Mouse (Mus musculus): ENCODE data around the gene Col23a1.

Col23a1 gene

GRCm38 (mm10) chr11:51431287-51431686, 141.6 kb downstream of the Col23a1 start:
- DNase-seq (ENCODE audit: low spot score in 2 of 2) = no peak

- no peak for DNase-seq (ENCODE audit: low spot score in 2 of 2)
Observed at GRCm38 (mm10) chr11:51431968-51432367, 142.2 kb downstream of the Col23a1 start.

- DNase-seq (ENCODE audit: low spot score in 2 of 2) = no peak
Observed at GRCm38 (mm10) chr11:51442006-51442405, 152.3 kb downstream of the Col23a1 start.

- no peak for DNase-seq (ENCODE audit: low spot score in 2 of 2)
Observed at GRCm38 (mm10) chr11:51442599-51442998, 152.9 kb downstream of the Col23a1 start.

- no peak for DNase-seq (ENCODE audit: low spot score in 2 of 2)
Observed at GRCm38 (mm10) chr11:51443818-51444217, 154.1 kb downstream of the Col23a1 start.

- no peak for DNase-seq (ENCODE audit: low spot score in 2 of 2)
Observed at GRCm38 (mm10) chr11:51444649-51445048, 154.9 kb downstream of the Col23a1 start.

GRCm38 (mm10) chr11:51446711-51447425, 157.1 kb downstream of the Col23a1 start:
- peak in 1 of 2 experiments; percentile 45 for DNase-seq (ENCODE audit: low spot score in 2 of 2)

GRCm38 (mm10) chr11:51448256-51448655, 158.5 kb downstream of the Col23a1 start:
- DNase-seq (ENCODE audit: low spot score in 2 of 2) = no peak

GRCm38 (mm10) chr11:51448680-51449079, 159.0 kb downstream of the Col23a1 start:
- DNase-seq (ENCODE audit: low spot score in 2 of 2) = no peak

GRCm38 (mm10) chr11:51449881-51450280, 160.2 kb downstream of the Col23a1 start:
- no peak for DNase-seq (ENCODE audit: low spot score in 2 of 2)

- DNase-seq (ENCODE audit: low spot score in 2 of 2) = no peak
Observed at GRCm38 (mm10) chr11:51451281-51451680, 161.6 kb downstream of the Col23a1 start.

- no peak for DNase-seq (ENCODE audit: low spot score in 2 of 2)
Observed at GRCm38 (mm10) chr11:51451925-51452324, 162.2 kb downstream of the Col23a1 start.

- no peak for DNase-seq (ENCODE audit: low spot score in 2 of 2)
Observed at GRCm38 (mm10) chr11:51453742-51454141, 164.0 kb downstream of the Col23a1 start.

- no peak for DNase-seq (ENCODE audit: low spot score in 2 of 2)
Observed at GRCm38 (mm10) chr11:51455501-51455900, 165.8 kb downstream of the Col23a1 start.

GRCm38 (mm10) chr11:51457624-51458023, 167.9 kb downstream of the Col23a1 start:
- DNase-seq (ENCODE audit: low spot score in 2 of 2) = no peak

GRCm38 (mm10) chr11:51458649-51459048, 168.9 kb downstream of the Col23a1 start:
- DNase-seq (ENCODE audit: low spot score in 2 of 2) = no peak

- DNase-seq (ENCODE audit: low spot score in 2 of 2) = no peak
Observed at GRCm38 (mm10) chr11:51459569-51460043, 169.9 kb downstream of the Col23a1 start.

- DNase-seq (ENCODE audit: low spot score in 2 of 2) = no peak
Observed at GRCm38 (mm10) chr11:51468737-51469136, 179.0 kb downstream of the Col23a1 start.

- DNase-seq (ENCODE audit: low spot score in 2 of 2) = no peak
Observed at GRCm38 (mm10) chr11:51469341-51469831, 179.7 kb downstream of the Col23a1 start.

- DNase-seq (ENCODE audit: low spot score in 2 of 2) = no peak
Observed at GRCm38 (mm10) chr11:51470383-51471144, 180.8 kb downstream of the Col23a1 start.

GRCm38 (mm10) chr11:51473686-51474085, 184.0 kb downstream of the Col23a1 start:
- no peak for DNase-seq (ENCODE audit: low spot score in 2 of 2)

GRCm38 (mm10) chr11:51476543-51476942, 186.8 kb downstream of the Col23a1 start:
- no peak for DNase-seq (ENCODE audit: low spot score in 2 of 2)

GRCm38 (mm10) chr11:51477571-51477970, 187.9 kb downstream of the Col23a1 start:
- no peak for DNase-seq (ENCODE audit: low spot score in 2 of 2)

All from spleen, postnatal 10 days (tissue).